Mouse (Mus musculus) heart, postnatal 4 days (tissue): ENCODE measurements around the gene Zp3. TPM values are rescaled to one million over a fixed set of nuclear protein-coding genes. Genes with fewer than 3 reads are reported as not detected.
A peak's percentile ranks its signal among the peaks of the same experiment; 100 is the strongest.

Source experiments
- DNase-seq: peaks from one replicate; pipeline ENCODE4 v3.0.0; 2021
- total RNA-seq, 2 experiments: library from RNA; stranded (reverse); gene quantifications; 2 replicates each; pipeline ENCODE4 v1.2.3; 2021

Zp3 gene
- total RNA-seq, 2 experiments from 2014 or later, result not detected

- DNase-seq, result no peak
These were observed 17.8 kb upstream of the Zp3 start for GRCm38 (mm10) chr5:135962125-135962491.

GRCm38 (mm10) chr5:135962492-135963279 lies 17.2 kb upstream of the Zp3 start:
- DNase-seq, result peak; percentile 98

GRCm38 (mm10) chr5:135963280-135963627 lies 16.6 kb upstream of the Zp3 start:
- no peak for DNase-seq

- DNase-seq, result peak; percentile 48
These were observed 14.4 kb upstream of the Zp3 start for GRCm38 (mm10) chr5:135965501-135965930.

GRCm38 (mm10) chr5:135966866-135967265 lies 13.0 kb upstream of the Zp3 start:
- no peak for DNase-seq

GRCm38 (mm10) chr5:135968781-135969180 lies 11.1 kb upstream of the Zp3 start:
- DNase-seq, result peak; percentile 64

- DNase-seq, result no peak
These were observed 9.7 kb upstream of the Zp3 start for GRCm38 (mm10) chr5:135970247-135970646.

GRCm38 (mm10) chr5:135971876-135972275 lies 8.0 kb upstream of the Zp3 start:
- no peak for DNase-seq

GRCm38 (mm10) chr5:135974365-135974764 lies 5.5 kb upstream of the Zp3 start, which contains the start of gene Ssc4d:
Ssc4d (minus strand) TSS chr5:135974531.
- no peak for DNase-seq

GRCm38 (mm10) chr5:135975893-135976668 lies 3.8 kb upstream of the Zp3 start:
- DNase-seq, result no peak

GRCm38 (mm10) chr5:135979381-135979780 lies 518 bp upstream of the Zp3 start:
- no peak for DNase-seq

- DNase-seq, result peak; percentile 82
These were observed 2.5 kb downstream of the Zp3 start for GRCm38 (mm10) chr5:135982398-135982797.

GRCm38 (mm10) chr5:135984546-135985044 lies 4.7 kb downstream of the Zp3 start:
- DNase-seq, result no peak

GRCm38 (mm10) chr5:135987248-135987647 lies 7.3 kb downstream of the Zp3 start:
- peak; percentile 18 for DNase-seq

GRCm38 (mm10) chr5:135990601-135991000 lies 10.7 kb downstream of the Zp3 start:
- no peak for DNase-seq

- no peak for DNase-seq
These were observed 13.6 kb downstream of the Zp3 start for GRCm38 (mm10) chr5:135993381-135993965.

GRCm38 (mm10) chr5:135994335-135994724 lies 14.4 kb downstream of the Zp3 start:
- DNase-seq, result no peak

GRCm38 (mm10) chr5:135994725-135995687 lies 15.1 kb downstream of the Zp3 start, which contains the start of gene Dtx2:
Dtx2 (plus strand) TSS chr5:135994800.
- peak; percentile 93 for DNase-seq

GRCm38 (mm10) chr5:135996162-135996561 lies 16.3 kb downstream of the Zp3 start:
- DNase-seq, result no peak

GRCm38 (mm10) chr5:136001222-136001621 lies 21.3 kb downstream of the Zp3 start:
- no peak for DNase-seq

- no peak for DNase-seq
These were observed 22.4 kb downstream of the Zp3 start for GRCm38 (mm10) chr5:136002325-136002724.

- no peak for DNase-seq
These were observed 22.9 kb downstream of the Zp3 start for GRCm38 (mm10) chr5:136002751-136003151.
